Mouse (Mus musculus): ENCODE results near the gene Csta1.
"Not testable (repeated sequence)": the region's sequence is repeated elsewhere in the genome, so short reads cannot be mapped to it uniquely, and the experiment has no call there.

Gene Csta1

DNA sequence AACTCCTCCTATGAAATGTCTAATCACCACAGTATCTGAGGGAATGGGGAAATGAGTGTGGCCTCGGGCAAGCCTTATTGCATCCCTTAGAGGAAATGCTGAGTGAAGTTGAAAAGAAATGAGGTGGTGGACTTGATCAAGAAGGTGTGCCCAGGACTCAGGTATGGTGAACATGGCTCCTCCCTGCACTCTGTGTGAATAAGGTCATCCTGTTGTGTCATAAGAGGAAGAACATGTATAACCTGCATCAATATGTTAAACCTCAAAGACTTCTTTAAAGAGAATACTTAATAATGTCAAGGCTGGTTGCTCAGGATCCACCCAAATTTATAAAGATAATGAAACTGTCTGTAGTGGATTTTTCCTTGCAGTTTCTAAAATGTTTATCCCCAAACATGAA lies at the start of gene Csta1:
TSS of gene Csta1 (minus strand) at position 101 of the 400 bp plus-strand sequence.
- ATAC-seq (ENCODE audit: low TSS enrichment): no peak

GRCm38 (mm10) chr16:36179910-36180309 lies 48.9 kb upstream of the Csta1 start:
- no peak for ATAC-seq (ENCODE audit: low TSS enrichment)

- ATAC-seq (ENCODE audit: low TSS enrichment): no peak
These were observed 45.1 kb upstream of the Csta1 start for GRCm38 (mm10) chr16:36176108-36176507.

GRCm38 (mm10) chr16:36167841-36168240 lies 36.8 kb upstream of the Csta1 start:
- ATAC-seq (ENCODE audit: low TSS enrichment): not testable (repeated sequence)

DNA sequence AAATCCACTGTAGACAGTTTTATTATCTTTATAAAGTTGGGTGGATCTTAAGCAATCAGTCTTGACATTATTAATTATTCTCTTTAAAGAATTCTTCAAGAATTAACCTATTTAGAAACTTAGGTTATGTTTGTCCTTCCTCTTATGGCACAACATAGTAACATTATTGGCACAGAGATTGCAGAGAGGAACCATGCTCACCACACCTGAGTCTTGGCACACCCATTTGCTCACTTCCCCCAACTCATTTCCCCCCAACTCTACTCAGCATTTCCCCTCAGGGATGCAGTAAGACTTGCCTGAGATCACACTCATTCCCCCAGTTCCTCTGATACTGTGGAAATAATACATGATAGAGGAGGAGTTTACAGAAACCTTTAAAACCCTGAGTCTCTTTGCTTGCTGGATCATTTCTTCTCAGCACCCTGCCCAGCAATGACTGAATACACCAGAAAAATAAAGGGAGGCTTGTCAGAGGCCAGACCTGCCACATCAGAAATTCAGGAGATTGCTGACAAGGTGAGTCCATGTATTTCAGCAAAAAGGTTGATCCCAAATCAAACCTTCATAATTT lies 25.4 kb upstream of the Csta1 start, which contains the start of gene Stfa2l1:
TSS of gene Stfa2l1 (plus strand) at position 410 of the 574 bp plus-strand sequence.
- ATAC-seq (ENCODE audit: low TSS enrichment): no peak

GRCm38 (mm10) chr16:36138201-36138600 lies 7.2 kb upstream of the Csta1 start:
- ATAC-seq (ENCODE audit: low TSS enrichment): no peak

GRCm38 (mm10) chr16:36128092-36128491 lies 2.9 kb downstream of the Csta1 start:
- no peak for ATAC-seq (ENCODE audit: low TSS enrichment)

GRCm38 (mm10) chr16:36115751-36116150 lies 15.3 kb downstream of the Csta1 start:
- not testable (repeated sequence) for ATAC-seq (ENCODE audit: low TSS enrichment)

DNA sequence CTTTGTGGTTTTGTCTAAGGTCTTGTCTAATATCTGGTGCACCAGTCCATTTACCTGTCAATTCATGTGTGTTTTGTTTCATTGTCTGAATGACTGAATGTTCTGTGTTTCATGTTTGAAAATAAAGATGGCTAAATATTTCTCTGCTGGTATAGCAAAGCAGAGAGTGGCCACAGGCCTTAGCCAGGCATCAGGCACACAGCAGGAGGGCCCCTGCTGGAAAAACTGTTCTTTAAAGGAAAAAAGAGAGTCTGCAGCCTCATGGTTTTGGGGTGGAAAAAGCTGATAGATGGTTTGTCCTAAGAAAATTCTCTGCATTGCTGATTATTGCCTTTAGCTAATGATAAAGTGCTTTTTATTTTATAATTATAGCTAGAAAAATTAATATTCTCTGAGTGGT lies 19.6 kb downstream of the Csta1 start:
- ATAC-seq (ENCODE audit: low TSS enrichment): not testable (repeated sequence)

- ATAC-seq (ENCODE audit: low TSS enrichment): no peak
These were observed 28.8 kb downstream of the Csta1 start for GRCm38 (mm10) chr16:36102211-36102610.

DNA sequence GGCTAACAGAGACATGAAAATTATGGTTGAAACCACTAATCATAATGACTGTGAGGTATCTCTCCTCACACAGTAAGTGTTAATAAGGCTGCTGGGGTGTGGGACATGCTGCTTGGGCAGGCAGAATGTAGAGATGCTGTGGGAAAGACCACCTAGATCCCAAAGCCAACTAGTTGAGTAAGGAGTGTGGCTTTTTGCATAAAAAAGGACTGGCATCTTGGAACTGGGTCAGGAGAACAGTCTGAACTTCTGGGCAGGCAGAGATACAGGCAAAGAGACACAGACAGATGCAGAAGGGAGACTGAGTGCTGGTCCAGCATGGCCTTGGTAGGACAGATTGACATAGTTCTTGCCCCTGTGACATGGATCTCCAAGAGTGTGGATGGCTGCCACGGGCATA lies 29.5 kb downstream of the Csta1 start:
- ATAC-seq (ENCODE audit: low TSS enrichment): no peak

- not testable (repeated sequence) for ATAC-seq (ENCODE audit: low TSS enrichment)
These were observed 33.1 kb downstream of the Csta1 start for GRCm38 (mm10) chr16:36097813-36098499.

GRCm38 (mm10) chr16:36094079-36094478 lies 37.0 kb downstream of the Csta1 start:
- ATAC-seq (ENCODE audit: low TSS enrichment): no peak

GRCm38 (mm10) chr16:36090785-36091509 lies 40.1 kb downstream of the Csta1 start:
- ATAC-seq (ENCODE audit: low TSS enrichment): no peak

- ATAC-seq (ENCODE audit: low TSS enrichment): no peak
These were observed 41.0 kb downstream of the Csta1 start for GRCm38 (mm10) chr16:36089850-36090616.

- no peak for ATAC-seq (ENCODE audit: low TSS enrichment)
These were observed 42.0 kb downstream of the Csta1 start for GRCm38 (mm10) chr16:36089065-36089464.

- no peak for ATAC-seq (ENCODE audit: low TSS enrichment)
These were observed 43.2 kb downstream of the Csta1 start for GRCm38 (mm10) chr16:36087846-36088245.

DNA sequence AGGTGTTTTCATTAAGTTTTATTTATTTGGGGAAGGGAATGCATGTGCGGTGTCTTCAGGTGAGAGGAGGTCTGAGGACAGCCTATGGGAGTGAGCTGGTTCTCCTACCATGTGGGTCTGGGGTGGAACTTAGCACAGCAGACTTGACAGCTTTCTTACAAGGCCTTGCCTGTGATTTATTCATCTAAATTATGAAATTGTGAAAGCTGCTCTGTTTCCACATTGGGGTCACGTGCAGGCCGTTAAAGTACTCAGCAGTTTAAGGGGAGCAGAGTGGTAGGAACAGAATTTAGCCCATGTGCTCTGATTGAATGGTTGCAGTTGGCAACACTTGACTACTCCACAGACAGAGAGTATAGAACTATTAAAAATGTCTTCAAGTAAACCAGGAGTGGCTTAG lies 51.1 kb downstream of the Csta1 start:
- no peak for ATAC-seq (ENCODE audit: low TSS enrichment)

DNA sequence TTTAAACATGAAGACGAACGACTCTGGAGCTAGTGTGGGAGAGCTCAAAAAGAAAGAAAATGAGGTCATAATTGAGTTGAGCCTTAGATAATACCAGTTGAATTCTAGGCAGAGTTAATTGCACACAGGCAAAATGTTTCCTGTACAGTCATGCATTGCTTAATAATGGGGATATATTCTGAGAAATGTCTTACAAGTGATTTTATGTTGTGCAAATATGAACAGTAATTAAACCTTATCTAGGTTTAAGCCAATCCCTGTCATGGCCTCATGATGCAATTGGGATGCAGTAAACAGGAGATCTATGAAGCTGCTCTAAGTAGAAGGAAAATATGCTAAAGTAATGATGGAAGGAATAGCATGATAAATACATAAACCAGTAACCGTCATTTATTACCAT lies 56.3 kb downstream of the Csta1 start:
- ATAC-seq (ENCODE audit: low TSS enrichment): no peak

GRCm38 (mm10) chr16:36072410-36073011 lies 58.5 kb downstream of the Csta1 start:
- ATAC-seq (ENCODE audit: low TSS enrichment): no peak
